Mouse (Mus musculus): Measurements from ENCODE around the gene Olfr545.

DNA sequence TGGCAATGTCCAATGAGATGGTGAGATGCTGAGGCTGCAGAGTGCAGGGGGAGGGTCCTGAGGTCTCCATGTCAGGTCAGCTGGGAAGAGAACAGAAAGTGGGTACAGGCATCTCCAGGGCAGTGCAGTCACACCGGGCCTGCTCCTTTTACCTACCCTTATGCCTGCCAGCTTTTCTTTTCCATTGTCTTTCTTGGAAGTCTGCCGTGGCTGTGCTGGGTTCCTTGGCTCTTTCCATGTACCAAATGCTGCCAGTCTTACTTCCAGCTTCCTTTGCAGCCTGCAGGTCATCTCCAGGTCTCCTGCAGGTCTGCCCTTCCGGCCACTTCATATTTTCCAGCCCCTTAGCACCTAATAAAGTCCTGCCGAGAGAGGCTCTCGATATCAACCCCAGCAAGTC lies 2.6 kb upstream of the Olfr545 start:
- TF ChIP-seq POLR2A (IDR thresholded peaks at IDR 0.05; ENCODE audit: insufficient read depth, low read depth, low read length) = no peak
- TF ChIP-seq CTCF (IDR thresholded peaks at IDR 0.05; ENCODE audit: insufficient read depth, low read depth, low read length) = no peak
